Mouse (Mus musculus) layer of hippocampus, adult 11-12 months (tissue): ENCODE results near the gene Smr2.
"Not testable (repeated sequence)": the region's sequence is repeated elsewhere in the genome, so short reads cannot be mapped to it uniquely, and the experiment has no call there.

Experiments
- DNase-seq: peaks from one replicate; pipeline ENCODE4 v3.0.0; 2022; ENCODE audit warnings: low spot score

Gene Smr2

DNA sequence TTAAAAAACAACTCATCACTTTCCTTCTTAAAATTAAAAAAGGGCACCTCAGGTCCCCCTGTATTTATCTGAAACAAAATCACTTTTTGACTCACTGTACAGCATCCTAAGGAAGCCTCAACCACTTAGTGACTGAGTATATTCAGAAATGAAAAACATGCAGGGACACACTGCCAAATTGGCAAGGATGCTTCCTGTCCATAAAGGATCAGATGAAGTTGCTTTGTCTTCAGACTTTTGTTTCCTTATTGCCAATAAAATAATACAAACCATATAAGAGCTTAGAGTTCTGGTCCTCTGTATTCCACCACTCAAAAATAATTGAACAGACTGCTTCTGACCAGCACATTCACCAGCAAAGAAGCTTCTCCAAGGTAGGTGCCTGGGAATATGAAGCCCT lies at the start of gene Smr2:
TSS of gene Smr2 (plus strand) at position 301 of the 400 bp plus-strand sequence.
- DNase-seq = not testable (repeated sequence)

DNA sequence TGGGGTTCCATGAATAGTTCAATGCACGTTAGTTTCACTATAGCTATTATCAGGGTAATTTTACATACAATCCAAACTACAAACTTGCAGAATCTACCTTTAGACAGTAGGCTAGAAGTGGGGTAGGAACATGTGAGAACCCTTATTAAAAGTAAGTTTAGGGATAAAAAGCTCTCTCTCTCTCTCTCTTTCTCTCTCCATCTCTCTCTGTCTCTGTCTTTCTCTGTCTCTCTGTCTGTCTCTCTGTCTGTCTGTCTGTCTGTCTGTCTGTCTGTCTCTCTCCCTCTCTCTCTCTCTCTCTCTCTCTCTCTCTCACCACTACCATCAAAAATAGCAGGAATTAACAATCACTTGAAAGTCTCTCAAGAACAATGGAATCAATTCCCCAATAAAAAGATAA lies 25.1 kb downstream of the Smr2 start, which contains the start of gene Gm11116:
TSS of gene Gm11116 (minus strand) at position 101 of the 400 bp plus-strand sequence.
- DNase-seq = no peak

DNA sequence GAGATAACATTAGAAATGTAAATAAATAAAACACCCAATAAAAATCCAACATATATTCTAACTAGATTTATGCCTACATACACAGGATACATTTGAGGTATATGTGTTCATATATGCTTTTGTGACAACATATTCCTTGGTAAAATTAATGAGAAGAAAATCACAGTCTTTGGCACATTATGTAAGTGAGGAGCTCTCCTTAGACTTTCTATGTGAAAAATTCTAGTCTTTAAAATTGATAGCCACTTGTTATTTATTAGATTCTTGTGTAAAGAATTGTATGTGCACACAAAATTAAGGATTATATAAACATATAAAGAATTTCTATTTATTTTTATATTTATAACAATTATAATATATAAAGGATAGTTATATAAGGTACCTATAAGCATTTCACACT lies 67.6 kb downstream of the Smr2 start, which contains the start of gene Gm11115:
TSS of gene Gm11115 (minus strand) at position 101 of the 400 bp plus-strand sequence.
- no peak for DNase-seq
